Mouse (Mus musculus) embryo, embryonic 9.5 days (tissue): ENCODE measurements around the gene Gm8374.
"Not testable (repeated sequence)": the region's sequence is repeated elsewhere in the genome, so short reads cannot be mapped to it uniquely, and the experiment has no call there.

ENCODE experiments used
- DNase-seq: peaks from one replicate; pipeline ENCODE4 v3.0.0-alpha.2; 2017; ENCODE audit errors: extremely low spot score

Gm8374 gene

DNA sequence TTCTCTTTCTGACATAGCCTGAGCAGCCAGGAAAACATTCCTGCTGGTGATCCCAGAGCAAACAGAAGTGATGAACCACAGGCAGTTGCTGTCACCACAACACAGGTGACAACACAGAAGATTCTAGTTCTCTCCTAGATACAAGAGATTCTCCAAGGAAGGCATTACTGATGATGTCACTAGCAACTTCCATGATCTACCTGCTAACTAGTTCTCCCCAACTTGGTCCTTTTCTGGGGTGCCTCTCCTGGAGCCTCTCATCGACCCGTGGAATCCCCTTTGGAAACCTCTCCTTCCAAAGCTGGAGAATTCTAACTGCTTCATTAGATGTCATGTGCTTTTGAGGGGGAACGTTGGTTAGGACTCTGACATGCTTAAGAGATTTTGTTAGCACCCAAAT, at the start of gene Gm8374:
Gm8374 (minus strand) TSS at position 101 of the 400 bp plus-strand sequence.
- not testable (repeated sequence) for DNase-seq

DNA sequence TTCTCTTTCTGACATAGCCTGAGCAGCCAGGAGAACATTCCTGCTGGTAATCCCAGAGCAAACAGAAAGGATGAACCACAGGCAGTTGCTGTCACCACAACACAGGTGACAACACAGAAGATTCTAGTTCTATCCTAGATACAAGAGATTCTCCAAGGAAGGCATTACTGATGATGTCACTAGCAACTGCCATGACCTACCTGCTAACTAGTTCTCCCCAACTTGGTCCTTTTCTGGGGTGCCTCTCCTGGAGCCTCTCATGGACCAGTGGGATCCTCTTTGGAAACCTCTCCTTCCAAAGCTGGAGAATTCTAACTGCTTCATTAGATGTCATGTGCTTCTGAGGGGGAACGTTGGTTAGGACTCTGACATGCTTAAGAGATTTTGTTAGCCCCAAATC, 32.6 kb downstream of the Gm8374 start, which contains the start of gene Gm5797:
Gm5797 (minus strand) TSS at position 101 of the 400 bp plus-strand sequence.
- DNase-seq, result not testable (repeated sequence)

DNA sequence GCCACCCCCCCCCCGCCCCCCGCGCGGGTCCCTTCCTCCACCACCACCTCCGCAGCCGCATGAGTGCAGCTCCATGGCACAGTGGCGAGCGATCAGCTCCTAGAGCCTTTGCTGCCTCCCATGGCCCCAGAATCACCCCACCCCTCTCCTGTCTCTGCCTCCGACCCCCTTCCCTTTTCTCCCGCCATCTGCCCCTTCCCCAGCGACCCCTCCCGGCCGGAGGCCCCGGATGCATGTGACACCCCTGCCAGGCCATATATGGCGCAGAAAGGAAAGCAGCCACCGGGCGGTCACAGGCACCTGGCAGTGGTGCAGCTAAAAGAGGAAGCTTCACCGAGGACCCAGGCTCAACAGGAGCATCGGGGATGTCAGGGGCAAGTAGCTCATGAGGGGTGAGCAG, 49.8 kb downstream of the Gm8374 start:
- DNase-seq, result peak; percentile 74

DNA sequence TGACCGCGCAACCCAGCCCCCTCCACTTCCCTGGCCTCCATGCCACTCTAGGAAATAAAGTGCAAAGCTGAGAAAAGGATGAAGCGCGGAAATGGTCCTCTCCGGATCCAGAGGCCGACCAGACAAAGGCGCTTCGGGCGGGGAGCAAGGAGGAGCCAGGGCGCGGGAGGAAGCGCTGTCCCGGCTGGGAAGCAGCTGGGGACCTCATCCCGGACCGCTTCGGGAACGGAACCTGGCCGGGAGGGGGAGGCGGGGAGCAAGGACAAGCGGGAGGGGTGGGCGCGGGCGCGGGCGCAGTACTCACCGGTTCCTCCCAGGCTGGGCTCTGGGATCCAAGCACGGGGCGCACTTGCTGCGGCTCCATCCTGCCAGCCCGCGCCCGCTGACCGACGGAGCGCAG, 50.3 kb downstream of the Gm8374 start, which contains the start of gene Gm3739:
Gm3739 (minus strand) TSS at position 389 of the 400 bp plus-strand sequence.
- not testable (repeated sequence) for DNase-seq
